Mouse (Mus musculus): Measurements from ENCODE around the gene Snrpd3. TPM values are rescaled to one million over a fixed set of nuclear protein-coding genes. Genes with fewer than 3 reads are reported as not detected.
"Not testable (repeated sequence)": the region's sequence is repeated elsewhere in the genome, so short reads cannot be mapped to it uniquely, and the experiment has no call there.

Gene Snrpd3
- polyA plus RNA-seq, 1 experiment from 2014 or later, result 122 TPM

GRCm38 (mm10) chr10:75505130-75505495 lies 12.2 kb upstream of the Snrpd3 start:
- Histone ChIP-seq H3K4me3 (no peak overlapping the region), H3K9ac (no peak overlapping the region), H3K27ac (no peak overlapping the region), H3K4me2 (no peak overlapping the region), H3K27me3 (replicated peaks) (no peaks in the 10 kb centered on the region), H3K4me1 (no peaks in the 10 kb centered on the region), H3K36me3 (replicated peaks) (peaks cover 28% of the 10 kb centered on the region; the same call in 1 of the 2 replicates), H3K9me3 (no peaks in the 10 kb centered on the region)
- 77% methylated on average over 3 of the region's 3 CpGs for WGBS
- no peak for ATAC-seq (replicated peaks)

DNA sequence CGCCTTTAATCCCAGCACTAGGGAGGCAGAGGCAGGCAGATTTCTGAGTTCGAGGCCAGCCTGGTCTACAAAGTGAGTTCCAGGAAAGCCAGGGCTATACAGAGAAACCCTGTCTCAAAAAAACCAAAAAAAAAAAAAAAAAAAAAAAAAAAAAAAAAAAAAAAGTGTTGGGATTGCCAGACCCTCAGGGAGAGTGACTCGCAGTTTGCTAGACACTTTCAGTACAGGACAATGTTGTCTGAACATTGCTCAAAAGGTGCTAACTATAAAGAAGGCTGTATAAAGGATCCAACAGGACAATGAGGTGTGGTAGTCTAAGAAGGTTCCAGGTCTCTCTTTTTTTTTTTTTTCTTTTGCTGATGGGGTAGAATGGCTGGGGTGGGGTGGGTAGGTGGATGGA lies 11.4 kb upstream of the Snrpd3 start:
- not testable (repeated sequence) for H3K27me3 ChIP-seq (replicated peaks); H3K4me2 ChIP-seq; ATAC-seq (replicated peaks); H3K9ac ChIP-seq; H3K9me3 ChIP-seq; H3K4me1 ChIP-seq; H3K27ac ChIP-seq; H3K4me3 ChIP-seq
- H3K36me3 ChIP-seq (replicated peaks), result peaks cover 36% of the 10 kb centered on the region
- WGBS, result 95% methylated on average over 3 of the region's 3 CpGs

DNA sequence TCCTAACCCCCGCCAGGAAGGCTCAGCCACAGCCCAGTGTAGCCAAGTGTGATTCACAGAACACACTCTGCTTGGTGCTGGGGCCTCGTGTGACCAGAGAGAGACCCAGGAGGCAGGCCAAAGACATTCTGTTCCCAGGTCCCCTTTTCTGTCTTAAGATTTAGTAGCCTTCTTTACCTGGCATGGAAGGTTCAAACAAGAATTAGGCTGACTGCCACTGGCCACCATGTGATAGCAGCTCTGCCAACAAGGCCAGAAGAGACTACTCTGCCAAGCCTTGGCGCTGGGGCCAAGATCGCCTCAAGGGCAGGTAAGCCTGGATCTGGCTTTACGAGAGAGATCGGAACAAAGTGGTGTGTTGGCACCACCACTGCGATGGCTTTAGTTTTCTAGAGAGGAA lies 6.9 kb upstream of the Snrpd3 start:
- H3K4me3 ChIP-seq, result no peak overlapping the region
- H3K4me1 ChIP-seq, result peaks cover under 1% of the 10 kb centered on the region; the same call in 1 of the 2 replicates
- no peaks in the 10 kb centered on the region for H3K27me3 ChIP-seq (replicated peaks)
- no peak overlapping the region for H3K4me2 ChIP-seq
- no peak overlapping the region for H3K27ac ChIP-seq
- ATAC-seq (replicated peaks), result no peak
- H3K9me3 ChIP-seq, result no peaks in the 10 kb centered on the region
- H3K36me3 ChIP-seq (replicated peaks), result peaks cover 44% of the 10 kb centered on the region
- no peak overlapping the region for H3K9ac ChIP-seq
- WGBS, result 96% methylated on average over 7 of the region's 7 CpGs

DNA sequence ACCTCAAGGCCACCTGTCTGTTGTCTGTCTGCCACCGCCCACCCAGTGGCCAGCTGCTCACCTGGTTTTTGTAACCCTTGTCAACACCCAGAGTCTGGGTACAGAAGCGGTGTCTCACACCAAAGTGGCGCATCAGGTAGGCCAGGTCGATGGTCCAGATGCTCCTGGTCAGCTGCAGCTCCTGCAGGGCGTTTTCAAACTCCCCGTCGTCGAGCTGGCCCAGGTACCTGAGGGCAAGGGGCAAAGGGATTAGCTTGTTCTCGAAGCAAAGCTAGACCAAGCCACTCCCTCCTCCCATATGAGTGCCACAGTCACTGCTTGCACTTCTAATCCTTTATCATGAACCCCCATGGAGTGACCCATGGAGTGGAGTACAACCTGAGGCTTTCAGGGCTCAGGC lies 6.3 kb upstream of the Snrpd3 start:
- H3K4me2 ChIP-seq, result no peak overlapping the region
- WGBS, result 89% methylated on average over 9 of the region's 9 CpGs
- H3K4me3 ChIP-seq, result no peak overlapping the region
- peaks cover 7% of the 10 kb centered on the region for H3K4me1 ChIP-seq
- H3K36me3 ChIP-seq (replicated peaks), result peaks cover 44% of the 10 kb centered on the region
- H3K9ac ChIP-seq, result no peak overlapping the region
- no peak for ATAC-seq (replicated peaks)
- no peaks in the 10 kb centered on the region for H3K27me3 ChIP-seq (replicated peaks)
- H3K9me3 ChIP-seq, result no peaks in the 10 kb centered on the region
- H3K27ac ChIP-seq, result no peak overlapping the region

DNA sequence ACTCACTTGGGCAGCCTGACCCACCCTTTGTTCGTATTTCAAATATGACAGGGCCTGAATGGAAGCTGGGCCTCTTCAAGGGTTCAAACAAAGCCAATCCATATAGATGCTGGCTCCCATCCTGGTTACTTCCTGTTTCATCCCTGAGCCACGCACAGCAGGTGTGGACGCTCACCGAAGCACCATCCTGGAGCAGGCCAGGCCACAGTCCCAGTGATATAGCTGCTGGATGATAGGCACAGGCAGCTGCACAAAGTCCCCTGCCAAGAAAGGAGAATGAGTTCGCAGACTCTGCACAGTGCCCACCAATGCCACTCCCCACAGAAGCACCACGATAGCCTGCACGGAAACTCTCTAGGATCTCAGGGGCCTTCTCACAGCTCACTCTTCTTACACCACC lies 5.5 kb upstream of the Snrpd3 start:
- WGBS, result 95% methylated on average over 7 of the region's 7 CpGs
- peaks cover 44% of the 10 kb centered on the region for H3K36me3 ChIP-seq (replicated peaks)
- ATAC-seq (replicated peaks), result no peak

GRCm38 (mm10) chr10:75512796-75513195 lies 4.6 kb upstream of the Snrpd3 start:
- Histone ChIP-seq H3K36me3 (replicated peaks) (peaks cover 38% of the 10 kb centered on the region), H3K9me3 (no peaks in the 10 kb centered on the region), H3K27me3 (replicated peaks) (no peaks in the 10 kb centered on the region), H3K9ac (no peak overlapping the region), H3K4me3 (no peak overlapping the region), H3K4me2 (no peak overlapping the region), H3K27ac (no peak overlapping the region), H3K4me1 (peaks cover 14% of the 10 kb centered on the region)
- ATAC-seq (replicated peaks), result no peak
- 93% methylated on average over 7 of the region's 7 CpGs for WGBS

More for the DNA sequence above, 5.5 kb upstream of the Snrpd3 start:
- H3K27me3 ChIP-seq (replicated peaks), result no peaks in the 10 kb centered on the region
- H3K27ac ChIP-seq, result no peak overlapping the region
- H3K4me1 ChIP-seq, result peaks cover 14% of the 10 kb centered on the region
- H3K4me2 ChIP-seq, result no peak overlapping the region
- H3K4me3 ChIP-seq, result no peak overlapping the region
- H3K9me3 ChIP-seq, result no peaks in the 10 kb centered on the region
- H3K9ac ChIP-seq, result no peak overlapping the region

- Histone ChIP-seq H3K4me3 (no peak overlapping the region), H3K4me1 (peaks cover 16% of the 10 kb centered on the region), H3K27ac (no peak overlapping the region), H3K4me2 (no peak overlapping the region), H3K9ac (no peak overlapping the region), H3K9me3 (no peaks in the 10 kb centered on the region), H3K36me3 (replicated peaks) (peaks cover 31% of the 10 kb centered on the region), H3K27me3 (replicated peaks) (no peaks in the 10 kb centered on the region)
- ATAC-seq (replicated peaks), result no peak
- WGBS, result 91% methylated on average over 8 of the region's 8 CpGs
These were observed 3.9 kb upstream of the Snrpd3 start for GRCm38 (mm10) chr10:75513306-75514067.

GRCm38 (mm10) chr10:75514361-75514760 lies 3.0 kb upstream of the Snrpd3 start:
- Histone ChIP-seq H3K9me3 (no peaks in the 10 kb centered on the region), H3K27ac (no peak overlapping the region), H3K36me3 (replicated peaks) (peaks cover 24% of the 10 kb centered on the region), H3K9ac (no peak overlapping the region), H3K4me2 (no peak overlapping the region), H3K27me3 (replicated peaks) (no peaks in the 10 kb centered on the region), H3K4me1 (peaks cover 25% of the 10 kb centered on the region), H3K4me3 (no peak overlapping the region)
- no peak for ATAC-seq (replicated peaks)
- WGBS, result 88% methylated on average over 7 of the region's 7 CpGs

GRCm38 (mm10) chr10:75515216-75516037 lies 1.9 kb upstream of the Snrpd3 start:
- peaks cover 16% of the 10 kb centered on the region for H3K36me3 ChIP-seq (replicated peaks)
- peak overlapping the region; percentile 80; the same call in 1 of the 2 replicates for H3K4me2 ChIP-seq
- no peaks in the 10 kb centered on the region for H3K27me3 ChIP-seq (replicated peaks)
- ATAC-seq (replicated peaks), result no peak
- peak overlapping the region; percentile 9; the same call in 1 of the 2 replicates for H3K9ac ChIP-seq
- H3K27ac ChIP-seq, result no peak overlapping the region
- no peaks in the 10 kb centered on the region for H3K9me3 ChIP-seq
- H3K4me3 ChIP-seq, result peak overlapping the region; percentile 85; the same call in 1 of the 2 replicates
- peaks cover 27% of the 10 kb centered on the region for H3K4me1 ChIP-seq
- 85% methylated on average over 4 of the region's 4 CpGs for WGBS

GRCm38 (mm10) chr10:75516038-75516723 lies 1.2 kb upstream of the Snrpd3 start:
- no peak for ATAC-seq (replicated peaks)
- Histone ChIP-seq H3K36me3 (replicated peaks) (peaks cover 13% of the 10 kb centered on the region; the same call in 1 of the 2 replicates), H3K4me2 (peak overlapping the region; percentile 80), H3K9me3 (no peaks in the 10 kb centered on the region), H3K9ac (peak overlapping the region; percentile 96), H3K27me3 (replicated peaks) (no peaks in the 10 kb centered on the region), H3K4me1 (peaks cover 27% of the 10 kb centered on the region), H3K4me3 (peak overlapping the region; percentile 85), H3K27ac (peak overlapping the region; percentile 96)
- 33% methylated on average over 8 of the region's 8 CpGs for WGBS

DNA sequence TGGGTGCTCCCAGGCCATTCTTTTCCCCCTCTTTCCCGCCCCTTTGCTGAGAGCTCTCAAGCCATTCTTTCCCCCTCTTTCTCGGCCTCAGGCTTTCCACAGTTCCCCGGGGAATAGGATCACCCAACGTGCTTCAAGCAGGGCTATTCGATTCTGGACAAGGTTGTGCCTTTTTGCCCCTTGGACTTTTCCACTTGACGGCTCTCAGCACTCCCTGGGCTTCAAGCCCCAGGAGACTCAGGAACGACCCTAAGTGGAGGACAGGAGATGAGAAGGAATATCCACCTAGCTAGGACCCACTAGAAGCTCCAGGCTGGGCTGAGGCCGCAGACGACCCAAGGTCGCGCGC lies 653 bp upstream of the Snrpd3 start:
- Histone ChIP-seq H3K9ac (peak overlapping the region; percentile 96), H3K36me3 (replicated peaks) (peaks cover 8% of the 10 kb centered on the region; the same call in 1 of the 2 replicates), H3K9me3 (no peaks in the 10 kb centered on the region), H3K27ac (peak overlapping the region; percentile 96), H3K4me2 (peak overlapping the region; percentile 80), H3K4me1 (peaks cover 27% of the 10 kb centered on the region), H3K27me3 (replicated peaks) (no peaks in the 10 kb centered on the region), H3K4me3 (peak overlapping the region; percentile 85)
- ATAC-seq (replicated peaks), result no peak
- WGBS, result under 1% methylated on average over 12 of the region's 12 CpGs

- Histone ChIP-seq H3K9ac (peak within 1 kb of the TSS; percentile 96), H3K27me3 (replicated peaks) (no peaks in the 10 kb centered on the region), H3K27ac (peak within 1 kb of the TSS; percentile 96), H3K4me3 (peak within 1 kb of the TSS; percentile 85), H3K4me2 (peak within 1 kb of the TSS; percentile 80), H3K9me3 (no peaks in the 10 kb centered on the region), H3K4me1 (peaks cover 27% of the 10 kb centered on the region), H3K36me3 (replicated peaks) (peaks cover 8% of the 10 kb centered on the region; the same call in 1 of the 2 replicates)
- under 1% methylated on average over 20 of the region's 20 CpGs for WGBS
- peak; percentile 94 for ATAC-seq (replicated peaks)
These were observed 400 bp downstream of the Snrpd3 start, which contains the start of gene Gucd1 for GRCm38 (mm10) chr10:75517758-75518143. Gene Gucd1 (minus strand): TSS chr10:75517972.

Measured in midbrain, embryonic 15.5 days (tissue).